Mouse (Mus musculus) ES-Bruce4 (cell line): ENCODE measurements around the gene Ifit2.

Source experiments
- CTCF ChIP-seq: IDR thresholded peaks from one replicate; pipeline ENCODE4 v1.8.1; 2011; ENCODE audit warnings: low read depth, low read length
- EP300 ChIP-seq: IDR thresholded peaks from 2 replicates; pipeline ENCODE4 v1.6.1; 2011; ENCODE audit warnings: low read depth, low read length; ENCODE audit not compliant: insufficient read depth

GRCm38 (mm10) chr19:34521978-34522377, 28.5 kb upstream of the Ifit2 start:
- TF ChIP-seq EP300 (no peak), CTCF (no peak)
